Mouse (Mus musculus) liver, adult 2 months (tissue): ENCODE data around the gene Echs1. TPM values are rescaled to one million over a fixed set of nuclear protein-coding genes. Genes with fewer than 3 reads are reported as not detected.
"Not testable (repeated sequence)": the region's sequence is repeated elsewhere in the genome, so short reads cannot be mapped to it uniquely, and the experiment has no call there.

Experiments
- DNase-seq: peaks from one replicate; pipeline ENCODE4 v3.0.0-alpha.2; 2011; ENCODE audit warnings: low read depth, low spot score; ENCODE audit errors: extremely low read depth
- H3K27ac ChIP-seq: fragments of 200-500 bp; replicated peaks from 2 replicates; pipeline ENCODE4 v1.5.1; 2012; ENCODE audit warnings: low read depth, mild to moderate bottlenecking, control low read depth, inconsistent platforms, low read length; ENCODE audit not compliant: insufficient read depth
- H3K27me3 ChIP-seq: fragments of 200-500 bp; 2 replicates; pipeline ENCODE4 v1.6.1; 2012; ENCODE audit warnings: mild to moderate bottlenecking, moderate library complexity, low read length, inconsistent platforms; ENCODE audit not compliant: control insufficient read depth, insufficient read depth
- H3K36me3 ChIP-seq: fragments of 200-500 bp; 2 replicates; pipeline ENCODE4 v1.6.1; 2012; ENCODE audit warnings: low read length, inconsistent platforms; ENCODE audit not compliant: control insufficient read depth, insufficient read depth
- H3K4me1 ChIP-seq: fragments of 200-500 bp; 2 replicates; pipeline ENCODE4 v1.6.1; 2011; ENCODE audit warnings: low read length; ENCODE audit not compliant: control insufficient read depth, insufficient read depth
- H3K4me3 ChIP-seq: fragments of 200-500 bp; 2 replicates; pipeline ENCODE4 v1.5.1; 2011; ENCODE audit warnings: low read depth, mild to moderate bottlenecking, control low read depth, low read length, moderate library complexity; ENCODE audit not compliant: insufficient read depth
- H3K79me2 ChIP-seq: fragments of 200-500 bp; 2 replicates; pipeline ENCODE4 v1.6.1; 2012; ENCODE audit warnings: inconsistent platforms, mild to moderate bottlenecking, low read length, moderate library complexity; ENCODE audit not compliant: control insufficient read depth, insufficient read depth
- H3K9ac ChIP-seq: fragments of 200-500 bp; 2 replicates; pipeline ENCODE4 v1.6.1; 2012; ENCODE audit warnings: low read depth, mild to moderate bottlenecking, control low read depth, inconsistent platforms, low read length
- CTCF ChIP-seq: fragments of 200-500 bp; IDR thresholded peaks from 2 replicates; pipeline ENCODE4 v1.5.1; 2011; ENCODE audit warnings: low read depth, low read length, control low read depth
- POLR2A ChIP-seq: fragments of 200-500 bp; IDR thresholded peaks from 2 replicates; pipeline ENCODE4 v1.6.1; 2011; ENCODE audit warnings: low read length, control low read depth; ENCODE audit not compliant: insufficient read depth; ENCODE audit errors: extremely low read depth
- WGBS: fragments of 180-500 bp; shearing (Covaris S2); methylation state at CpG from one replicate; pipeline ENCODE4 v1.1.7; 2018; 5-methylcytosine and 5-hydroxymethylcytosine counted together
- polyA plus RNA-seq: library from polyadenylated mRNA; depleted of rRNA; stranded (reverse); fragments of >200 nt; gene quantifications from 2 replicates; pipeline ENCODE4 v1.2.3, GENCODE M21; 2012
- total RNA-seq: library from RNA; depleted of rRNA; stranded (reverse); fragments of >200 nt; gene quantifications from 2 replicates; pipeline ENCODE4 v1.2.3, GENCODE M21; 2014

Gene Echs1
- total and polyA plus RNA-seq, 2 experiments: 271 to 412 TPM

DNA sequence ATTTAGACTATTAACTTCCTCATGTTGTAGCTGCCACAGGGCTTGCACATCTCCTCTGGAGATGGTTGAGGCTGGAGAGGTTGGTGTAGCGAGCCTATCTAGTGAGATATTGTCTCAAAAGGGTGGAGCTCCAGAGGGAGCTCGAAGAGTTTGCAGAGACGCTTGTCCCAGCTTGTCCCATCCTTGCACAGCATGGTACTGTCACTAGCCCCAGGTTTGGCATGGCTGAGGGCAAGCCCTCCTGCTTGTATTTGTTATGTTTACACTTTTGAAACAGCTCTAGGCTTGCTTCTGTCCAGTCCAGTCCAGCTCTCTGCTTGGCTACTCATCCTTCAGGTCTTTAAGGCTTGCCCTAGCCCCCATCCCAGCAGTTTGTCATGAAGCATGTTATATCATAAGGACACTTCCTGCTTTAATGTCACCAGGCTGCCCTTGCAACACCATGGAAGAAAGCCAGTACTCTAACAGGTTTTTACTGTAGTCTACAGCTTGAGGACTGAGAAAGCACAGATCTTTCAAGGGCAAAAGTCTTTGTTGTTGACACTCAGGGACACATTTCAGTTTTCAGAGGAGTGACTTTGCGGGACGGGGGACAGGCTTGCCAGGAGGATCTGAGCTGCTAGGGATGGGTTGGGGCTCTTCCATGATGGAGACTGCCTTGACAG lies 19.0 kb upstream of the Echs1 start:
- WGBS: 90% methylated on average over 5 of the region's 5 CpGs
- peaks cover 22% of the 10 kb centered on the region for H3K36me3 ChIP-seq
- DNase-seq: no peak
- no peak overlapping the region for H3K9ac ChIP-seq
- peaks cover 2% of the 10 kb centered on the region; the same call in 1 of the 2 replicates for H3K4me1 ChIP-seq
- TF ChIP-seq POLR2A (no peak), CTCF (no peak)
- no peak overlapping the region for H3K27ac ChIP-seq
- H3K4me3 ChIP-seq: no peak overlapping the region
- H3K27me3 ChIP-seq: no peaks in the 10 kb centered on the region
- H3K79me2 ChIP-seq: no peaks in the 10 kb centered on the region

DNA sequence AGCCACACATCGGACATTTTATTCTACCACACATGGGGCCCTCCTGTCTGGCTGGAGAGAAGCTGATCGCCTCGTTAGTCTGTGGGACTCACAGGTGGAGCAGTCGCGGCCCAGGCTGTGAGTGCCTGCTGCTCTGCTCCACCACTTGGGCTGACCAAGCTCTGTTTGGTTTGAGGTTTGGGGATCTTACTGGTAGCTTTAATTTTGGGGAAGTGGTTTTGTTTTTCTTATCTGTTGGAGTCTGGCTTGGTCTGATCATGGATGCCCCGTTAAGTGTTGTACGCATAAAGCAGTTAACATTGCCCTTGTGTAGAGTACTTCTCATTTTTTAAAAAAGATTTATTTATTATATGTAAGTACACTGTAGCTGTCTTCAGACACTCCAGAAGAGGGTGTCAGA lies 17.8 kb upstream of the Echs1 start:
- not testable (repeated sequence) for H3K4me3 ChIP-seq, H3K9ac ChIP-seq, H3K79me2 ChIP-seq, H3K4me1 ChIP-seq, H3K27ac ChIP-seq, H3K27me3 ChIP-seq, DNase-seq
- 88% methylated on average over 7 of the region's 7 CpGs for WGBS
- peaks cover 31% of the 10 kb centered on the region for H3K36me3 ChIP-seq

DNA sequence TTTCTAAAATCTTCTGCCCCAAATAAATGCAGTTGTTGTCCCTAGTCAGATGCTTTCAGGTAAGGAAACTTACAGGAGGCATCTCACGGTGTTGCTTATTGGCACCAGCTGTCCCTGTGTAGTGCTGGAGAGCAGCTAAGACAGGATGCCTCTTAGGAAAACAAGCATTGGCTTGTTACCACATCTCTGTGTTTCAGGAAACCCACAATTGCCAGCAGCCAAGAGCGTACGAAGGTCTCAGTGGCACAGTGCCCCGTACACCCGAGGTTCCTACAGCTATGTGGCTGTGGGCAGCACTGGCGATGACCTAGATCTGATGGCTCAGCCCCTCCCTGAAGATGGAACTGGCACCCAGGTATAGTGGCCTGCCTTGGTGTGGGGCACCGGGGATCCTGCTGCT lies 15.9 kb upstream of the Echs1 start:
- H3K27me3 ChIP-seq, H3K27ac ChIP-seq, H3K4me3 ChIP-seq, H3K9ac ChIP-seq, DNase-seq, H3K79me2 ChIP-seq, H3K4me1 ChIP-seq: not testable (repeated sequence)
- peaks cover 41% of the 10 kb centered on the region for H3K36me3 ChIP-seq
- WGBS: 93% methylated on average over 7 of the region's 7 CpGs

DNA sequence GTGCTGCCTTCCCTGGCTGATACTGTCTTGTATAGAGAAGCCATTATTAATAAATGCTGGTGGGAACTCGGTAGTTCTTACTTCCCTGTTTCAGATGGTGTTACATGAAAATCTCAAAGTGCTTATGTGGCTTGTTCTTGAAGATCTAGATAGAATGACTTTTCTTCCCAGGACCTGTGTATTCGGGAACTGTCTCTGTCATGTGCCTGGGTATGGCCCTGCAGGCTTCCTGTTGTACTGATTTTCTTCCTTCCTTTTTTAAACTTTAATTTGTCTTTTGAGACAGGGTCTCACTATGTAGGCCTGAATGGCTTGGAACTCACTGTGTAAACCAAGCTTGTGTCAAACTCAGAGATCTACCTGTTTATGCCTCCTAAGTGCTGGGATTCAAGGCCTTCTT lies 11.6 kb upstream of the Echs1 start:
- TF ChIP-seq POLR2A (no peak), CTCF (no peak)
- Histone ChIP-seq H3K27ac (no peak overlapping the region), H3K79me2 (no peaks in the 10 kb centered on the region; the same call in 1 of the 2 replicates), H3K4me3 (no peak overlapping the region), H3K9ac (no peak overlapping the region), H3K27me3 (no peaks in the 10 kb centered on the region), H3K4me1 (peaks cover 8% of the 10 kb centered on the region), H3K36me3 (peaks cover 36% of the 10 kb centered on the region)
- 85% methylated on average over 2 of the region's 2 CpGs for WGBS
- peak; percentile 34 for DNase-seq

DNA sequence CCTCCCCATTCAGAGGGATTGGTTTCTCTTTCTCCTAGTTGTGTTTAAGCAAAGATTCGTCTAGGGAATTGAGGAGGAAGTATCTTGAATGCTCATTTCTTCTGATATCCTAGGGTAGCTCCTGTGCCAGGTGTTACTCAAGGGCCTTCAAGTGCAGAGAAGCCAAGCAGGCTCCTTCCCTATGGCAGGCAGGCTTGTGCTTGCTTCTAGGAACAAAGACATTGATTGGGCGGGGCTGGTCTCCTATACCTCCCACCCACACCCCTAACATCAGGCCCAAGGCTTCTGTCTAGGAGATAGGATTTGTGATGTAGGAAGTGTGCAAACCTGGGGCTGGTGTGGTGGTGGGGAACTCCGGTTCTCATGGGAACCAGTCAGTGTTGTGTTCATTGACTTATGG lies 10.7 kb upstream of the Echs1 start:
- H3K79me2 ChIP-seq: no peaks in the 10 kb centered on the region; the same call in 1 of the 2 replicates
- peaks cover 31% of the 10 kb centered on the region; the same call in 1 of the 2 replicates for H3K36me3 ChIP-seq
- no peak overlapping the region for H3K27ac ChIP-seq
- no peak overlapping the region for H3K9ac ChIP-seq
- peaks cover 8% of the 10 kb centered on the region for H3K4me1 ChIP-seq
- H3K27me3 ChIP-seq: no peaks in the 10 kb centered on the region
- TF ChIP-seq POLR2A (no peak), CTCF (no peak)
- no peak overlapping the region for H3K4me3 ChIP-seq
- no peak for DNase-seq
- 86% methylated on average over 3 of the region's 3 CpGs for WGBS

DNA sequence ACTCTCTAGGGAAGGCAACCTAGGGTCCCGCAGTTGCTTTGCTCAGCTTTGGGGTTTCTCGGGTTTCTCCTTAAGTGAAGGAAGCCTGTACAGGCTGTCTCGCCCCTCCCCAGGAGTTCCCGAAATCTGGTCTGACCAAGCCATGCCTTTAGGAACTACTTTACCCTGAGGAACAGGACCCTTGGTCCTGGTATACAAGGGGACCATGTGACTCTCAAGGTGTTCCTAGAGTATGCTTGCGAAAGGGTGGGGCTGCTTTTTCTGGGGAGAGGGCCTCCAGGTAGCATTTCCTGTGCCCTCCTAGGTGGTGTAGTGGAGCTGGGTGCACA lies 9.7 kb upstream of the Echs1 start:
- no peak for TF ChIP-seq CTCF
- no peak for TF ChIP-seq POLR2A
- peak overlapping the region; percentile 42 for H3K27ac ChIP-seq
- WGBS: 25% methylated on average over 5 of the region's 5 CpGs

More for the DNA sequence above, 9.7 kb upstream of the Echs1 start:
- peaks cover 8% of the 10 kb centered on the region for H3K4me1 ChIP-seq
- no peaks in the 10 kb centered on the region; the same call in 1 of the 2 replicates for H3K79me2 ChIP-seq
- H3K27me3 ChIP-seq: no peaks in the 10 kb centered on the region
- peak overlapping the region; percentile 87 for H3K9ac ChIP-seq
- peaks cover 24% of the 10 kb centered on the region; the same call in 1 of the 2 replicates for H3K36me3 ChIP-seq
- peak overlapping the region; percentile 68 for H3K4me3 ChIP-seq
- no peak for DNase-seq
